Mouse (Mus musculus): ENCODE data around the gene Mertk.

Mertk gene

GRCm38 (mm10) chr2:128722106-128722710 lies 23.5 kb downstream of the Mertk start:
- DNase-seq (ENCODE audit: low read depth, low spot score), result no peak

- no peak for DNase-seq (ENCODE audit: low read depth, low spot score)
These were observed 27.3 kb downstream of the Mertk start for GRCm38 (mm10) chr2:128726067-128726466.

GRCm38 (mm10) chr2:128726626-128727025 lies 27.9 kb downstream of the Mertk start:
- no peak for DNase-seq (ENCODE audit: low read depth, low spot score)

- DNase-seq (ENCODE audit: low read depth, low spot score), result no peak
These were observed 28.8 kb downstream of the Mertk start for GRCm38 (mm10) chr2:128727552-128727951.

GRCm38 (mm10) chr2:128728066-128728465 lies 29.3 kb downstream of the Mertk start:
- no peak for DNase-seq (ENCODE audit: low read depth, low spot score)

- no peak for DNase-seq (ENCODE audit: low read depth, low spot score)
These were observed 30.4 kb downstream of the Mertk start for GRCm38 (mm10) chr2:128729141-128729540.

- DNase-seq (ENCODE audit: low read depth, low spot score), result peak; percentile 72
These were observed 32.8 kb downstream of the Mertk start for GRCm38 (mm10) chr2:128731514-128731913.

GRCm38 (mm10) chr2:128731951-128732350 lies 33.2 kb downstream of the Mertk start:
- DNase-seq (ENCODE audit: low read depth, low spot score), result peak; percentile 79

- DNase-seq (ENCODE audit: low read depth, low spot score), result peak; percentile 57
These were observed 36.3 kb downstream of the Mertk start for GRCm38 (mm10) chr2:128735089-128735488.

- no peak for DNase-seq (ENCODE audit: low read depth, low spot score)
These were observed 38.3 kb downstream of the Mertk start for GRCm38 (mm10) chr2:128737051-128737450.

- peak; percentile 94 for DNase-seq (ENCODE audit: low read depth, low spot score)
These were observed 39.0 kb downstream of the Mertk start for GRCm38 (mm10) chr2:128737796-128738195.

- peak; percentile 100 for DNase-seq (ENCODE audit: low read depth, low spot score)
These were observed 40.0 kb downstream of the Mertk start for GRCm38 (mm10) chr2:128738725-128739258.

GRCm38 (mm10) chr2:128745879-128746620 lies 47.3 kb downstream of the Mertk start:
- DNase-seq (ENCODE audit: low read depth, low spot score), result no peak

GRCm38 (mm10) chr2:128746621-128747151 lies 47.9 kb downstream of the Mertk start:
- DNase-seq (ENCODE audit: low read depth, low spot score), result no peak

- DNase-seq (ENCODE audit: low read depth, low spot score), result no peak
These were observed 48.8 kb downstream of the Mertk start for GRCm38 (mm10) chr2:128747433-128748028.

- DNase-seq (ENCODE audit: low read depth, low spot score), result no peak
These were observed 49.4 kb downstream of the Mertk start for GRCm38 (mm10) chr2:128748171-128748570.

- no peak for DNase-seq (ENCODE audit: low read depth, low spot score)
These were observed 52.3 kb downstream of the Mertk start for GRCm38 (mm10) chr2:128751030-128751429.

- DNase-seq (ENCODE audit: low read depth, low spot score), result peak; percentile 85
These were observed 54.6 kb downstream of the Mertk start for GRCm38 (mm10) chr2:128753295-128753873.

- peak; percentile 36 for DNase-seq (ENCODE audit: low read depth, low spot score)
These were observed 56.5 kb downstream of the Mertk start for GRCm38 (mm10) chr2:128755149-128755691.

GRCm38 (mm10) chr2:128758724-128759340 lies 60.1 kb downstream of the Mertk start:
- peak; percentile 91 for DNase-seq (ENCODE audit: low read depth, low spot score)

GRCm38 (mm10) chr2:128762008-128762407 lies 63.3 kb downstream of the Mertk start:
- DNase-seq (ENCODE audit: low read depth, low spot score), result no peak
